Mouse (Mus musculus) kidney, embryonic 16.5 days (tissue): ENCODE measurements at regions not wholly inside any gene's neighbourhood (a gene's known extent, or its start where the extent isn't known, plus 50 kb on each side); places are given as distances from the start of the nearest gene placed in this dataset.

Source experiments
- ATAC-seq: fragments of 200-750 bp; cut with Nextera tagmentation; 2 replicates; pipeline ENCODE4 v1.8.0; 2017; ENCODE audit warnings: moderate TSS enrichment; ENCODE audit not compliant: low FRiP score, low TSS enrichment
- H3K27ac ChIP-seq: fragments of 300-500 bp; sonication (generic); 2 replicates; pipeline ENCODE4 v1.5.1; 2014; ENCODE audit warnings: low read length
- H3K27me3 ChIP-seq: fragments of 300-500 bp; sonication (generic); 2 replicates; pipeline ENCODE4 v1.6.1; 2014; ENCODE audit warnings: low read length, control low read depth, mixed read lengths; ENCODE audit not compliant: insufficient read depth
- H3K36me3 ChIP-seq: fragments of 300-500 bp; sonication (generic); 2 replicates; pipeline ENCODE4 v1.6.1; 2014; ENCODE audit warnings: low read length, control low read depth, mixed read lengths; ENCODE audit not compliant: insufficient read depth
- H3K4me1 ChIP-seq: fragments of 300-500 bp; sonication (generic); 2 replicates; pipeline ENCODE4 v1.6.1; 2014; ENCODE audit warnings: low read length, control low read depth, mixed read lengths; ENCODE audit not compliant: insufficient read depth
- H3K4me2 ChIP-seq: fragments of 300-500 bp; sonication (generic); replicated peaks from 2 replicates; pipeline ENCODE4 v1.6.1; 2014; ENCODE audit warnings: low read depth, low read length
- H3K4me3 ChIP-seq: fragments of 300-500 bp; sonication (generic); 2 replicates; pipeline ENCODE4 v1.5.1; 2014; ENCODE audit warnings: mild to moderate bottlenecking, low read length
- H3K9ac ChIP-seq: fragments of 300-500 bp; sonication (generic); replicated peaks from 2 replicates; pipeline ENCODE4 v1.6.1; 2014; ENCODE audit warnings: low read length
- H3K9me3 ChIP-seq: fragments of 300-500 bp; sonication (generic); 2 replicates; pipeline ENCODE4 v1.6.1; 2016; ENCODE audit warnings: low read length, control low read depth
- WGBS: fragments of 180-500 bp; shearing (Covaris S2); extraction: QIAGEN DNeasy Blood & Tissue Kit; methylation state at CpG from one replicate; pipeline ENCODE4 v1.1.7; 2014; 5-methylcytosine and 5-hydroxymethylcytosine counted together

DNA sequence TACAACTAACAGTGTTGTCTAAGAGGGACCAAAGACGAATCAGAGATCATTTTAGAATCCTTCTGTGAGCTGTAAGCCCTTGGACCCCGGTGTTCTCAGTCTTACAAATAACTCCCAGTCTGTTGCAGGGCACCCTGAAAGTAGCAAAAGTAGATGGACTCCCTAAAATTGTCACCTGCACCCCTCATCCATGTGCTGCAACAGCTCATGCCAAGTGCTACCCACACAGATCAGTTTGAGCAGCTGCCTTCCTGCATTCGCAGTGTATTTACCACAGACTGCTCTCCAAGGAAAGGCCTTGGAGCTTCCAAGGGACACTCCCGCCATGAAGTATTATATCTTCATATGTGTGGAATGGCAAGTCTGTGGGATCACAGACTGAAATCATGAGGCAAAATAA, 66.5 kb upstream of the Vstm2b start:
- WGBS, result 84% methylated on average over 4 of the region's 4 CpGs
- no peak for ATAC-seq

DNA sequence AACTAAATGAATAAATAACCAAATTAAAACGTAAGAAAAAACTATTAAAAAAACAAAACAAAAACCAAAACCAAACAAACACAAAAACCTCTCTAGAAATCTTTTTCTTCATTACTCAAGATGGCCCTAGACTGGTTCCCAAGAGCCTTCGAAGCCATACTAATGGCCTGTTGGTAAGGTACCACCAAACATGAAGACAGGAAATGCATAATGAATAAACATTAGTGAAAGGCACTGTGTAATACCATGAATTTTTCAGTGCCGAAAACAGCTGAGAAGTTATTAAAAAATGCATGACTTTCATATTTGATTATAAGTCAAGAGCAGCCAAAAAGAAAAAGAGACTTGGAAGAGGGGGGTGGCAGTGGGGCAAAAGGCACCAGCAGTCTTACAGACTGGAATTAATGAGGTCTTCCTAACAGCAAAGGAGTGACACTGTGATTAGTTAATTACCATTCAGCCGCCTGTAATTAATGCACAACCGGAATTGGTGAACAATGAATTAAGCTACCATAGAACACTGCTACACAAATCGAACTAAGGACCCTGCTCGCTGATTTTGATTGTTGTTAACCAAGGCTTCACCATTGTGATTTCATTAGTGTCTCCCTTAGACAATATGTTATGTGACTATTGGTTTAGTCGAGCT, 55.7 kb upstream of the Vstm2b start:
- 84% methylated on average over 8 of the region's 8 CpGs for WGBS
- no peaks in the 10 kb centered on the region for H3K27me3 ChIP-seq
- H3K9me3 ChIP-seq, result no peaks in the 10 kb centered on the region
- no peaks in the 10 kb centered on the region for H3K36me3 ChIP-seq
- no peak overlapping the region for H3K27ac ChIP-seq
- no peak overlapping the region for H3K4me3 ChIP-seq
- ATAC-seq, result no peak
- H3K4me2 ChIP-seq, result no peak overlapping the region
- no peaks in the 10 kb centered on the region for H3K4me1 ChIP-seq
- no peak overlapping the region for H3K9ac ChIP-seq

More for the DNA sequence above, 66.5 kb upstream of the Vstm2b start:
- H3K36me3 ChIP-seq, result no peaks in the 10 kb centered on the region
- H3K4me3 ChIP-seq, result no peak overlapping the region
- no peaks in the 10 kb centered on the region for H3K9me3 ChIP-seq
- no peaks in the 10 kb centered on the region for H3K27me3 ChIP-seq
- H3K4me1 ChIP-seq, result no peaks in the 10 kb centered on the region
- H3K9ac ChIP-seq, result no peak overlapping the region
- no peak overlapping the region for H3K4me2 ChIP-seq
- no peak overlapping the region for H3K27ac ChIP-seq

DNA sequence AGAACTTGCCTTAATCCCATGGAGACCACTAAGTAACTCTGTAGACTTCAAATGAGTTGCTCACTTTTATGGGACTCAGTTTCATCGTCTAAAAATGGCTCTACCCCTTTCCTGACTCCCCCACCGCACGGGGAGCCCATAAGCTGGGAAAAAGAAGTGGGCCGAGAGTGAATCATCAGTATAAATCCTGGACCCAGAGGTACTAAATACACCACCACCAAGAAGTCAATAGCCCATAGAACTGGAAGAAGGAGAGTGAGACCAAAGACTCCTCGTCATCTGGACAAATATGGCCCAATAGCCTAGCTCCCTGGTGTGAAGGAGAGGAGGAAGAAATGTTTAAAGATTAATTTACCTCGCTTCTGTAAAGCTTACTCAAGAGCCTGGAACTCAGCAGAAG, 51.6 kb upstream of the Vstm2b start:
- H3K9me3 ChIP-seq, result no peaks in the 10 kb centered on the region
- 79% methylated on average over 6 of the region's 6 CpGs for WGBS
- ATAC-seq, result no peak

More for the DNA sequence above, 51.6 kb upstream of the Vstm2b start:
- no peaks in the 10 kb centered on the region for H3K36me3 ChIP-seq
- H3K4me3 ChIP-seq, result no peak overlapping the region
- H3K4me1 ChIP-seq, result no peaks in the 10 kb centered on the region
- no peak overlapping the region for H3K27ac ChIP-seq
- no peaks in the 10 kb centered on the region for H3K27me3 ChIP-seq
- no peak overlapping the region for H3K4me2 ChIP-seq
- no peak overlapping the region for H3K9ac ChIP-seq
